Comparison of ENCODE assay signal across 14 mouse cellular contexts in the genomic region with DNA sequence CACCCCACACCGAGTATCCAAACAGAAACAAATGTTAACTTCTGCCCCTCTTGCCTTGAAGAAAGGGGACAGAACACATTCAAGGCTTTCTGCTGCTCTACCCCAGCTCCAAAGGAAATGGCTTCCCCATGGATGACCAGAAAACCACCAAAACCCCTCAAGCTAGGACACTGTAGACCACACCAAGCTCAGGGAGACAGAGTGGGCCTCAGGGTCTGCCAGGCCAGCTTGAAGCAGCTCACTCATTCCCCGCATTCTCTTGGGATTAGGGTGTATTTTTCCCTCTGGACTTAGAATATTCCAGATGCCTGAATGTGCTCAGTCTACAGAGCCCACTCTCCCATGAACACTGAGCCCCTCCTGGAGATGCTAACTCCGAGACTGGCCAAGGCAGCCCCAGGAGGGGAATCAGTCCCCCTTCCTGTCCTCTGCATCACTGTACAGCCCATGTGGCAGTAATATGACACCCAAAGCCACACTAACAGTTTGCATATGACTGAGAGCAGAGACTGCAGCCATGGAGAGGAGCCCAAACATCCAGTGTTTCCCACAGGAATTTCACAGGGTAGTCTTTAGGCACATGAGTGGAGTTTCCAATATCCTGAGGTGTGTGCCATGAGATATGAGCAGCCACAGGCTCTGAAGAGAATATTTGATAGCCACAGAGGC.
DNase-seq lines count a peak whose midpoint lies in the region; ATAC-seq lines count a peak whose summit lies in the region.
"Had no signal": no experiment of that assay in that cellular context is flagged by ENCODE, and none has a peak within 500 bp of the region (broad histone marks: within the 10 kb centered on the region; RNA-seq: fewer than 3 reads in every experiment).

No protein-coding gene starts in this region.

- no peak for DNase-seq in hindbrain, embryonic 10.5 days (ENCODE audit: low spot score)
- peak; percentile 9 for DNase-seq in Muller cell, postnatal 12 days (ENCODE audit: inconsistent ontology term)
- DNase-seq in left cerebral cortex, adult 9 months (ENCODE audit: low spot score in 2 of 2): no peak
- DNase-seq in urinary bladder, adult 2 months (ENCODE audit: low spot score): no peak
- DNase-seq: cerebellum, adult 9-11 months; kidney, postnatal 14 days; liver, postnatal 0 days; spleen, adult 18-20 months had no signal

- H3K4me3 ChIP-seq in hindbrain, embryonic 10.5 days: no peak overlapping the region
- H3K4me3 ChIP-seq in hindbrain, embryonic 13.5 days: no peak overlapping the region
- H3K4me3 ChIP-seq in embryonic facial prominence, embryonic 13.5 days: no peak overlapping the region
- H3K4me3 ChIP-seq in limb, embryonic 13.5 days: no peak overlapping the region
- H3K4me3 ChIP-seq: megakaryocyte, embryonic 14.5 days had no signal

- WGBS in hindbrain, embryonic 10.5 days: 59% methylated on average over 3 of the region's 3 CpGs
- 77% methylated on average over 3 of the region's 3 CpGs for WGBS in hindbrain, embryonic 13.5 days
- WGBS in embryonic facial prominence, embryonic 13.5 days: 40% methylated on average over 3 of the region's 3 CpGs
- 46% methylated on average over 3 of the region's 3 CpGs for WGBS in limb, embryonic 13.5 days

- H3K9me3 ChIP-seq in hindbrain, embryonic 10.5 days: no peaks in the 10 kb centered on the region
- H3K9me3 ChIP-seq in hindbrain, embryonic 13.5 days: no peaks in the 10 kb centered on the region
- H3K9me3 ChIP-seq in embryonic facial prominence, embryonic 13.5 days: no peaks in the 10 kb centered on the region
- no peaks in the 10 kb centered on the region for H3K9me3 ChIP-seq in limb, embryonic 13.5 days

- no peaks in the 10 kb centered on the region; the same call in 1 of the 2 replicates for H3K27me3 ChIP-seq in hindbrain, embryonic 10.5 days (ENCODE audit: insufficient read depth, poor library complexity, severe bottlenecking)
- no peaks in the 10 kb centered on the region for H3K27me3 ChIP-seq in hindbrain, embryonic 13.5 days
- no peaks in the 10 kb centered on the region for H3K27me3 ChIP-seq in embryonic facial prominence, embryonic 13.5 days
- H3K27me3 ChIP-seq in limb, embryonic 13.5 days: no peaks in the 10 kb centered on the region
- H3K27me3 ChIP-seq: megakaryocyte, embryonic 14.5 days had no signal

- ATAC-seq in hindbrain, embryonic 13.5 days (ENCODE audit: low FRiP score): no peak
- peak; percentile 64; the same call in 1 of the 2 replicates for ATAC-seq in embryonic facial prominence, embryonic 13.5 days (ENCODE audit: insufficient number of reproducible peaks, insufficient read depth, low FRiP score, low TSS enrichment, low read depth)
- peak; percentile 64 for ATAC-seq in limb, embryonic 13.5 days (ENCODE audit: low FRiP score, low read depth)
- no peak for ATAC-seq in activated CD4-positive, CD25-positive, alpha-beta regulatory T cell, adult 4 months
- ATAC-seq: hindbrain, postnatal 0 days; liver, postnatal 0 days had no signal

- peaks cover 16% of the 10 kb centered on the region for H3K4me1 ChIP-seq in hindbrain, embryonic 10.5 days (replicated peaks)
- no peaks in the 10 kb centered on the region for H3K4me1 ChIP-seq in hindbrain, embryonic 13.5 days (replicated peaks)
- H3K4me1 ChIP-seq in embryonic facial prominence, embryonic 13.5 days: peaks cover 21% of the 10 kb centered on the region
- H3K4me1 ChIP-seq in limb, embryonic 13.5 days: peaks cover 17% of the 10 kb centered on the region
- H3K4me1 ChIP-seq: megakaryocyte, embryonic 14.5 days had no signal

- H3K4me2 ChIP-seq in hindbrain, embryonic 13.5 days: no peak overlapping the region
- no peak overlapping the region for H3K4me2 ChIP-seq in embryonic facial prominence, embryonic 13.5 days
- no peak overlapping the region for H3K4me2 ChIP-seq in limb, embryonic 13.5 days (replicated peaks)

- no peaks in the 10 kb centered on the region for H3K36me3 ChIP-seq in hindbrain, embryonic 10.5 days
- H3K36me3 ChIP-seq in hindbrain, embryonic 13.5 days: no peaks in the 10 kb centered on the region
- H3K36me3 ChIP-seq in embryonic facial prominence, embryonic 13.5 days: no peaks in the 10 kb centered on the region
- H3K36me3 ChIP-seq in limb, embryonic 13.5 days: no peaks in the 10 kb centered on the region

- H3K9ac ChIP-seq in hindbrain, embryonic 13.5 days: no peak overlapping the region
- no peak overlapping the region for H3K9ac ChIP-seq in embryonic facial prominence, embryonic 13.5 days
- H3K9ac ChIP-seq in limb, embryonic 13.5 days: no peak overlapping the region
- H3K9ac ChIP-seq: liver, postnatal 0 days had no signal

- H3K27ac ChIP-seq in hindbrain, embryonic 10.5 days: peak overlapping the region; percentile 66; the same call in 1 of the 2 replicates
- H3K27ac ChIP-seq in hindbrain, embryonic 13.5 days: no peak overlapping the region
- peak overlapping the region; percentile 85 for H3K27ac ChIP-seq in embryonic facial prominence, embryonic 13.5 days
- peak overlapping the region; percentile 28; the same call in 1 of the 2 replicates for H3K27ac ChIP-seq in limb, embryonic 13.5 days
- H3K27ac ChIP-seq: hindbrain, postnatal 0 days had no signal

Comparison
In these comparisons a context has a peak if more than half of its experiments do, and no peak if none do; other contexts are left out.
1. ATAC-seq: peak in embryonic facial prominence, embryonic 13.5 days (single experiment) and limb, embryonic 13.5 days (single experiment); none in hindbrain, embryonic 13.5 days (single experiment) and activated CD4-positive, CD25-positive, alpha-beta regulatory T cell, adult 4 months (single experiment).